Mouse (Mus musculus): ENCODE measurements around the gene Cbfa2t3. TPM values are rescaled to one million over a fixed set of nuclear protein-coding genes. Genes with fewer than 3 reads are reported as not detected.

Cbfa2t3 gene
- total and polyA plus RNA-seq, 3 experiments, result 10.5 to 102 TPM; not detected in 1

DNA sequence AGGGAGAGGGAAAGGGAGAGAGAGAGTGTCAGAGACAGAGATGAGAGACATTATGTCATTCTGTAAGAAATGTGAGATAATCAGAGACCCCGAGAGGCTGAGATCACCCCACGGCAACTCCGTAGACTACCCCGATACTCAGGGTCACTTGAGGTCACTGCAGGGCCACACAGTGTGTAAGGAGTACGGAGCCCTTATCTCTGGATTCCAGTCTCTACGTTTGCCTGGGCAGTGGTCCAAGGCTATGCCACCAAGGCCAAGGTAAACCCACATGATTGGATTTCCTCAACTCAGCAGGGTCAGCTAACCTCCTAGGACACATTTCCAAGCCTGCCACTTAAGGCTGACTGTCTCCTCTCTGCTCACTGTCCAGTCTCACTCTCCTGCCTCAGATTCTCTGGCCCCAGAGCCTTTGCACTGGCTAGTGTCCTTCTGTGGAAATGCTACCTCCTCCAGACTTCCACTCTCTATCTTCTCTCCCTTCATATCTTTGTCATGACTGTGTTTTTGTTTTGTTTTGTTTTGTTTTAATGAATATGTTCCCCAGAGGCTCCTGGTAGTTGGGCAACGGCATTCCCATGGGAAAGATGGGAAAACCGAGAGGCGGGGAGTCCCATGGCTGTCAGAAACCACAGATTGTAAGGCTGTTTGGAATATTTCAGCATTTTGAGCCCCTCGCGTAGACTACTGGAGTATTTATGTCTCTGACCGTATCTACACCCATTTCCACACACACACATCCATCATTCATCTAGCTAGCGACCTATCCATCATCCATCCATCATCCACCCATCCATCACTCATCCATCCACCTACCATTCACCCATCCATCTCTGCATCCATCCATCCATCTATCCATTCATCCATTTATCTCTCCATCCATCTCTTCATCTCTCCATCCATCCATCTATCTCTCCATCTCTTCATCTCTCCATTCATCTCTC, 42.6 kb downstream of the Cbfa2t3 start (continued):
- TF ChIP-seq E2F4 (IDR thresholded peaks at IDR 0.05; ENCODE audit: borderline replicate concordance, low read depth, low read length) (no peak), TCF12 (IDR thresholded peaks at IDR 0.05; ENCODE audit: low read depth, low read length) (peak; percentile 83), SIN3A (IDR thresholded peaks at IDR 0.05; ENCODE audit: low read length) (no peak), GABPA (IDR thresholded peaks at IDR 0.05; ENCODE audit: low read depth, low read length) (no peak), ETS1 (IDR thresholded peaks at IDR 0.05; ENCODE audit: low read depth, low read length) (peak; percentile 75), POLR2AphosphoS5 (IDR thresholded peaks at IDR 0.05; ENCODE audit: borderline replicate concordance, low read depth, low read length) (0 out of 2 replicates have a peak, but pooled peaks have one; percentile 55), MXI1 (IDR thresholded peaks at IDR 0.05; ENCODE audit: low read depth, low read length) (no peak), USF1 (IDR thresholded peaks at IDR 0.05; ENCODE audit: low read depth, low read length) (0 out of 2 replicates have a peak, but pooled peaks have one; percentile 26), MAZ (IDR thresholded peaks at IDR 0.05; ENCODE audit: low read depth, low read length) (no peak), RCOR1 (IDR thresholded peaks at IDR 0.05; ENCODE audit: low read depth, low read length) (no peak), CHD1 (IDR thresholded peaks at IDR 0.05; ENCODE audit: low read depth, low read length) (no peak), USF2 (IDR thresholded peaks at IDR 0.05; ENCODE audit: borderline replicate concordance in 1 of 2, insufficient read depth in 1 of 2, low read depth in 1 of 2, low read length in 2 of 2) (no peak), MAX (IDR thresholded peaks at IDR 0.05; ENCODE audit: low read length) (no peak; the same call in 1 of the 2 replicates), MEF2A (IDR thresholded peaks at IDR 0.05; ENCODE audit: extremely low read depth, insufficient replicate concordance, low read depth, low read length, poor library complexity, severe bottlenecking) (peak; percentile 45; the same call in 1 of the 2 replicates), BHLHE40 (IDR thresholded peaks at IDR 0.05; ENCODE audit: borderline replicate concordance, low read depth, low read length) (no peak), UBTF (IDR thresholded peaks at IDR 0.05; ENCODE audit: borderline replicate concordance, insufficient read depth, low read depth, low read length) (no peak), KAT2A (conservative IDR thresholded peaks at IDR 0.05; ENCODE audit: low read depth, low read length) (no peak), CTCF (IDR thresholded peaks at IDR 0.05 in 2 of 3, conservative IDR thresholded peaks at IDR 0.05 in 1 of 3; ENCODE audit: control insufficient read depth in 1 of 3, insufficient read depth in 1 of 3, low read depth in 2 of 3, low read length in 3 of 3, poor library complexity in 1 of 3, severe bottlenecking in 1 of 3) (no peak; a peak in 1 of 6 replicates)

DNA sequence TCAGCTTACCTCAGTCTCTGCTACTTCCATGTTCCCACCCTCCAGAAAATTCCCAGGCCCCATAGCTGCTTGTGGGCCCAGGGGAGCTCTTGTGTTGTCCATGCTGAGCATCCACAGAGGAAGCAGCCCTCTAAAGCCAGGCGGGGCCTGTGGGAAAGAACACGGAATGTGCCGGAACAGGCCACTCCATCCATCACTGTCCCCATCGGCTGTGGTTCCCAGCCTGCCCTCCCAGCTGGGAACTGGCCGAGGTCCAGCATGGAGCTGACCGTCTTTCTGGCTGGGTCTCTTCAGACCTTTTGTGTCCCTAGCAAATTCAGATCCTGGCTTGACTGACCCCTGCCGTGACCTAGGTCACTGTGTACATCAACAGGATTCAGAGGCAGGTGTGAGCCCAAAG, 44.1 kb downstream of the Cbfa2t3 start:
- peaks cover 18 to 27% of the 10 kb centered on the region in 2 experiments for H3K36me3 ChIP-seq (ENCODE audit: control insufficient read depth in 1 of 2, insufficient read depth in 2 of 2, low read length in 2 of 2)
- no peaks in the 10 kb centered on the region for H3K27me3 ChIP-seq (ENCODE audit: control insufficient read depth in 1 of 2, insufficient read depth in 2 of 2, low read length in 2 of 2)
- H3K9me3 ChIP-seq (replicated peaks; ENCODE audit: insufficient read depth, low read length), result no peaks in the 10 kb centered on the region
- peaks cover 12 to 26% of the 10 kb centered on the region in 2 experiments for H3K4me1 ChIP-seq (ENCODE audit: control insufficient read depth in 1 of 2, insufficient read depth in 2 of 2, low read length in 2 of 2)
- peaks cover 44% of the 10 kb centered on the region for H3K79me2 ChIP-seq (ENCODE audit: control insufficient read depth, insufficient read depth, low read length, poor library complexity)
- no peak overlapping the region for H3K9ac ChIP-seq (ENCODE audit: control insufficient read depth, low read depth, low read length, poor library complexity, severe bottlenecking)
- H3K4me3 ChIP-seq (ENCODE audit: control insufficient read depth in 1 of 2, insufficient read depth in 1 of 2, low read depth in 2 of 2, low read length in 2 of 2), result no peak overlapping the region
- no peak overlapping the region for H3K27ac ChIP-seq (ENCODE audit: control insufficient read depth, low read depth, low read length)
- no peak for TF ChIP-seq UBTF (IDR thresholded peaks at IDR 0.05; ENCODE audit: borderline replicate concordance, insufficient read depth, low read depth, low read length)
- no peak for TF ChIP-seq NELFE (IDR thresholded peaks at IDR 0.05; ENCODE audit: low read depth, low read length)
- TF ChIP-seq NRF1 (IDR thresholded peaks at IDR 0.05; ENCODE audit: insufficient read depth, low read depth, low read length, poor library complexity, severe bottlenecking), result no peak
- no peak for TF ChIP-seq GABPA (IDR thresholded peaks at IDR 0.05; ENCODE audit: low read depth, low read length)
- no peak for TF ChIP-seq JUND (IDR thresholded peaks at IDR 0.05; ENCODE audit: low read depth, low read length)
- no peak for TF ChIP-seq RCOR1 (IDR thresholded peaks at IDR 0.05; ENCODE audit: low read depth, low read length)
- no peak for DNase-seq (ENCODE audit: low read depth, low spot score)

All from MEL (cell line).